Mouse (Mus musculus) midbrain, embryonic 12.5 days (tissue): ENCODE measurements around the gene Psmd7. TPM values are rescaled to one million over a fixed set of nuclear protein-coding genes. Genes with fewer than 3 reads are reported as not detected.

Source experiments
- ATAC-seq: fragments of 200-750 bp; cut with Nextera tagmentation; 2 replicates; pipeline ENCODE4 v1.8.0; 2017; ENCODE audit warnings: low read depth, moderate TSS enrichment, moderate library complexity; ENCODE audit not compliant: low FRiP score
- H3K27ac ChIP-seq: fragments of 300-500 bp; sonication (generic); replicated peaks from 2 replicates; pipeline ENCODE4 v1.5.1; 2016; ENCODE audit warnings: mild to moderate bottlenecking
- H3K27me3 ChIP-seq: fragments of 300-500 bp; sonication (generic); 2 replicates; pipeline ENCODE4 v1.6.1; 2016; ENCODE audit warnings: mild to moderate bottlenecking
- H3K36me3 ChIP-seq: fragments of 300-500 bp; sonication (generic); 2 replicates; pipeline ENCODE4 v1.6.1; 2016
- H3K4me1 ChIP-seq: fragments of 300-500 bp; sonication (generic); 2 replicates; pipeline ENCODE4 v1.6.1; 2016
- H3K4me2 ChIP-seq: fragments of 300-500 bp; sonication (generic); replicated peaks from 2 replicates; pipeline ENCODE4 v1.6.1; 2016; ENCODE audit warnings: mild to moderate bottlenecking, moderate library complexity
- H3K4me3 ChIP-seq: fragments of 300-500 bp; sonication (generic); 2 replicates; pipeline ENCODE4 v1.5.1; 2016; ENCODE audit warnings: mild to moderate bottlenecking
- H3K9ac ChIP-seq: fragments of 300-500 bp; sonication (generic); replicated peaks from 2 replicates; pipeline ENCODE4 v1.6.1; 2016; ENCODE audit warnings: mild to moderate bottlenecking, moderate library complexity
- H3K9me3 ChIP-seq: fragments of 300-500 bp; sonication (generic); 2 replicates; pipeline ENCODE4 v1.6.1; 2016; ENCODE audit warnings: mild to moderate bottlenecking
- WGBS: fragments of 180-500 bp; shearing (Covaris S2); methylation state at CpG from one replicate; pipeline ENCODE4 v1.1.7; 2016; 5-methylcytosine and 5-hydroxymethylcytosine counted together
- microRNA counts: library from miRNA; unstranded; fragments of <30 nt; microRNA quantifications from one replicate; lab custom pipeline; 2017
- microRNA-seq: library from miRNA; unstranded; fragments of <30 nt; microRNA quantifications from one replicate; pipeline ENCODE4, GENCODE M21; 2017
- polyA plus RNA-seq: library from polyadenylated mRNA; unstranded; fragments of >200 nt; fragmentation: Nextera tagmentation; extraction: Ambion mirVana; gene quantifications from 2 replicates; pipeline ENCODE4 v1.2.1, GENCODE M21; 2016

The Psmd7 gene
- polyA plus RNA-seq, 1 experiment from 2014 or later: 278 TPM

DNA sequence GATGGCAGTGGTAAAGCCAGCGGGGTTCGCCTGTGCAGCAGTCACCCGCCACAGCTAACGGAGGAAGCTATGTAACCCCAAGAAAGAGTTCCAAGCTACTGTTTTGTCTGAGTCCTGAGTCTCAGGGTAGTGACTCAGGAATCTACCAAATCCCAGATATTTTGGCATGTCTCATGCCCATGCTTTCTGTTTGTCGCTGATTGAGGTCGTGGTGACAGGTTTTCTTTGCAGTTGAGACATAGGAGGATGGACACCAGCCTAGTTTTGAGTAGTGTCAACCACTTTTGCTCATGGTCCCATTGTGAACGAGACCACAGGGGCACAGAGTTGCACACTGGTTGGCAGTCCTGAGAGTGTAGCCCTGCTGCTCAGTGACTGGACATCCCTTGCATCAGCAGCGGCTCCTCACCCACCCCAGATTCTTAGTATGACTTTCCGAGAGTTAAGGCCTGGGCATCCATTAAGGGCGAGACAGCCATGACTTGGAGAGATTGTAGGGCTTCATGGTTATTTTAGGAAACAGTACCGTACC, 42.6 kb downstream of the Psmd7 start:
- 96% methylated on average over 11 of the region's 11 CpGs for WGBS
- Histone ChIP-seq H3K4me2 (no peak overlapping the region), H3K4me3 (no peak overlapping the region), H3K27me3 (no peaks in the 10 kb centered on the region), H3K9ac (no peak overlapping the region), H3K4me1 (0 out of 2 replicates have a peak, but pooled peaks cover 5% of the 10 kb centered on the region), H3K9me3 (no peaks in the 10 kb centered on the region), H3K36me3 (peaks cover 55% of the 10 kb centered on the region), H3K27ac (no peak overlapping the region)
- ATAC-seq: no peak

DNA sequence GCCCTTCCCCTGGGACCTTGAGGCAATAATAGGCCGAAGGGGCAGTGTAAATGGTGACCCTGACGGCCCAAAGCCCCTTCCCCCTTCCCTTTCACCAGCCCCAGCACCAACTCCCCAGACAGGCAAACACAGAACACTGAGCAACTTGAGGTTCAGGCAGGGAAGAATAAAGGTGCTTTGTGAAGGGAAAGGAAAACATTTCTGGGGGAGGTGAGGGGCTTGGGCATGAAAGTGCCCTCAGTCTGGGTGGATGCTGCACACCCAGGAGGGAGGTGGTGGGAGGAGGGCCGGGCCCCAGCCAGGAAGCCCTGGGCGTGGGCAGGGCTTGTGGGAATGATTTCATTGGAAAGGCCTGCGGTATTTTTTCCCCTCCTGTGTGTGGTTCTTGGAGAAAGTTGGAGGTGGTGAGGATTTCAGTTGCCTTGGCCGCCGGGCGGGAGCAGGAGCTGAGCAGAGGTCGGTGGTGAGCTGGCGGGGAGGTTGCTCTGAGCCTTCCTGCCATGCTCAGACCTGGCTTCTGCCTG, 43.6 kb downstream of the Psmd7 start:
- no peak overlapping the region for H3K4me3 ChIP-seq
- 81% methylated on average over 10 of the region's 10 CpGs for WGBS
- H3K27ac ChIP-seq: peak overlapping the region; percentile 46; the same call in 1 of the 2 replicates
- H3K9me3 ChIP-seq: no peaks in the 10 kb centered on the region
- peaks cover 54% of the 10 kb centered on the region for H3K36me3 ChIP-seq
- no peak for ATAC-seq
- H3K4me2 ChIP-seq: no peak overlapping the region
- H3K4me1 ChIP-seq: 0 out of 2 replicates have a peak, but pooled peaks cover 5% of the 10 kb centered on the region
- no peaks in the 10 kb centered on the region for H3K27me3 ChIP-seq
- H3K9ac ChIP-seq: no peak overlapping the region

- Histone ChIP-seq H3K9me3 (no peaks in the 10 kb centered on the region), H3K36me3 (peaks cover 49% of the 10 kb centered on the region), H3K4me2 (no peak overlapping the region), H3K9ac (no peak overlapping the region), H3K4me3 (no peak overlapping the region), H3K27me3 (no peaks in the 10 kb centered on the region), H3K27ac (peak overlapping the region; percentile 46; the same call in 1 of the 2 replicates), H3K4me1 (0 out of 2 replicates have a peak, but pooled peaks cover 5% of the 10 kb centered on the region)
- 86% methylated on average over 8 of the region's 8 CpGs for WGBS
- ATAC-seq: no peak
Measured at GRCm38 (mm10) chr8:107544211-107544610, 44.1 kb downstream of the Psmd7 start.

- H3K9ac ChIP-seq: no peak overlapping the region
- H3K27me3 ChIP-seq: no peaks in the 10 kb centered on the region
- no peaks in the 10 kb centered on the region for H3K9me3 ChIP-seq
- H3K27ac ChIP-seq: 0 out of 2 replicates have a peak overlapping the region, but pooled peaks have one; percentile 30
- 94% methylated on average over 11 of the region's 11 CpGs for WGBS
- no peak overlapping the region for H3K4me2 ChIP-seq
- 0 out of 2 replicates have a peak, but pooled peaks cover 5% of the 10 kb centered on the region for H3K4me1 ChIP-seq
- peaks cover 44% of the 10 kb centered on the region for H3K36me3 ChIP-seq
- no peak for ATAC-seq
- no peak overlapping the region for H3K4me3 ChIP-seq
Measured at GRCm38 (mm10) chr8:107543714-107544113, 44.5 kb downstream of the Psmd7 start.

- 93% methylated on average over 3 of the region's 3 CpGs for WGBS
Measured at GRCm38 (mm10) chr8:107542151-107542550, 46.1 kb downstream of the Psmd7 start.

DNA sequence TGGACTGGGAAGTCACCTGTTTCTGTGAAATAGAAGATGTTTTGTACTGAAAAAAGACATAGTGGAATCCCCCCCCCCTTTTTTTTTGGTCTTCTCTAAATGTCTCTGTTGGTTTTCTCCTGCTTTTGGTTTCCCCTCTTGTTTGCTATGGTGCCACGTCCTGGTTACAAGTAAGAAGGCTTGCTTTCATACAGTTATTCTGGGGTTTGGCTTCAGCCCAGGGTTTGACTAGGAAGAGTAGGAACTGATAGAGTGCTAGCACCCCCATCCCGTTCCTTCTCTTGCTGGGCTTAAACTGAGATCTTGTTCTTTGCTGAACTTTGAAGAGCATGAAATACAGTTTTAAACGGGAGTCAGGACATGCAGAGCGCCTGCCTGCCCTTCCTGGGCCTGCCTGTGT, 46.9 kb downstream of the Psmd7 start:
- H3K27me3 ChIP-seq: no peaks in the 10 kb centered on the region
- ATAC-seq: no peak
- no peak overlapping the region for H3K27ac ChIP-seq
- H3K4me2 ChIP-seq: no peak overlapping the region
- WGBS: 89% methylated on average over 4 of the region's 4 CpGs
- no peaks in the 10 kb centered on the region for H3K9me3 ChIP-seq
- 0 out of 2 replicates have a peak, but pooled peaks cover 5% of the 10 kb centered on the region for H3K4me1 ChIP-seq
- no peak overlapping the region for H3K9ac ChIP-seq
- peaks cover 27% of the 10 kb centered on the region for H3K36me3 ChIP-seq
- no peak overlapping the region for H3K4me3 ChIP-seq

More at GRCm38 (mm10) chr8:107542151-107542550, 46.1 kb downstream of the Psmd7 start:
- H3K27me3 ChIP-seq: no peaks in the 10 kb centered on the region
- H3K9ac ChIP-seq: no peak overlapping the region
- no peak overlapping the region for H3K4me2 ChIP-seq
- no peak for ATAC-seq
- H3K4me1 ChIP-seq: 0 out of 2 replicates have a peak, but pooled peaks cover 5% of the 10 kb centered on the region
- no peak overlapping the region for H3K27ac ChIP-seq
- H3K4me3 ChIP-seq: no peak overlapping the region
- H3K36me3 ChIP-seq: peaks cover 34% of the 10 kb centered on the region
- H3K9me3 ChIP-seq: no peaks in the 10 kb centered on the region

DNA sequence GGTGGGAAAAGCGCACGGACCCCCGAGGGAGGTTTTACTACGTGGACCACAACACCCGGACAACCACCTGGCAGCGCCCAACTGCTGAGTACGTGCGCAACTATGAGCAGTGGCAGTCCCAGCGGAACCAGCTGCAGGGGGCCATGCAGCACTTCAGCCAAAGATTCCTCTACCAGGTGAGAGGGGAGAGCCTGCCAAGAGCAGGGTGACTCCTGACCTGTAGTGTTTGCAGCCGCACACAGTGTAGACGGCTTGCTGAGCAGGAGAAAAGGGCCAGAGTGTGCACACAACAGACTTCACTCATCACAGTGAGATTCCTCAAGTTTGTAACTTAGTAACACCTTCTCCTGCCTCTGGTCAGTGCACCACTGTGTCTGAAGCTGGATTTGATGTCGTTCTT, 47.6 kb downstream of the Psmd7 start:
- Histone ChIP-seq H3K27ac (no peak overlapping the region; the same call in 1 of the 2 replicates), H3K9ac (no peak overlapping the region), H3K27me3 (no peaks in the 10 kb centered on the region), H3K4me1 (0 out of 2 replicates have a peak, but pooled peaks cover 5% of the 10 kb centered on the region), H3K9me3 (no peaks in the 10 kb centered on the region), H3K4me3 (no peak overlapping the region), H3K36me3 (peaks cover 34% of the 10 kb centered on the region), H3K4me2 (no peak overlapping the region)
- no peak for ATAC-seq
- 90% methylated on average over 12 of the region's 12 CpGs for WGBS

GRCm38 (mm10) chr8:107537472-107537871, 50.8 kb downstream of the Psmd7 start:
- WGBS: 80% methylated on average over 4 of the region's 4 CpGs
- H3K4me3 ChIP-seq: no peak overlapping the region

More at GRCm38 (mm10) chr8:107537472-107537871, 50.8 kb downstream of the Psmd7 start:
- no peaks in the 10 kb centered on the region for H3K9me3 ChIP-seq
- no peak overlapping the region for H3K4me2 ChIP-seq
- H3K9ac ChIP-seq: no peak overlapping the region
- no peaks in the 10 kb centered on the region for H3K27me3 ChIP-seq
- no peak for ATAC-seq
- H3K4me1 ChIP-seq: no peaks in the 10 kb centered on the region
- H3K36me3 ChIP-seq: peaks cover 37% of the 10 kb centered on the region
- no peak overlapping the region for H3K27ac ChIP-seq

MicroRNA genes within 50 kb of the gene (microRNA counts, 519-probe panel; counts per million panel counts)
- microRNA mmu-miR-140 (lab: Ali Mortazavi, UCI): 5,869 counts per million, percentile 59 among the panel's probes with 10 or more counts

Small RNA genes lying within 50 kb of the gene (microRNA-seq; reads per million reads assigned to microRNA genes)
- gene Mir140: 4,396 reads per million, percentile 89 among the genes with 10 or more reads in this experiment

Other genes starting within 250 kb of the Psmd7 start
- gene Nqo1, start 185.3 kb downstream of the Psmd7 start, polyA plus RNA-seq: 5.2 and 5.6 TPM in 2 replicates
- 72.8 and 80.7 TPM in 2 replicates for gene Nob1, start 163.4 kb downstream of the Psmd7 start, polyA plus RNA-seq
- gene Wwp2, start 152.1 kb downstream of the Psmd7 start, polyA plus RNA-seq: 61.9 and 81.2 TPM in 2 replicates